Mouse (Mus musculus) lung, postnatal 0 days (tissue): Measurements from ENCODE around the gene Tmem80.

Experiments used
- CTCF ChIP-seq: IDR thresholded peaks from 2 replicates; pipeline ENCODE4 v1.5.1; 2016; ENCODE audit warnings: antibody characterized with exemption, mild to moderate bottlenecking
- EP300 ChIP-seq: IDR thresholded peaks from 2 replicates; pipeline ENCODE4 v1.6.1; 2016; ENCODE audit warnings: antibody characterized with exemption, mild to moderate bottlenecking, control low read depth

DNA sequence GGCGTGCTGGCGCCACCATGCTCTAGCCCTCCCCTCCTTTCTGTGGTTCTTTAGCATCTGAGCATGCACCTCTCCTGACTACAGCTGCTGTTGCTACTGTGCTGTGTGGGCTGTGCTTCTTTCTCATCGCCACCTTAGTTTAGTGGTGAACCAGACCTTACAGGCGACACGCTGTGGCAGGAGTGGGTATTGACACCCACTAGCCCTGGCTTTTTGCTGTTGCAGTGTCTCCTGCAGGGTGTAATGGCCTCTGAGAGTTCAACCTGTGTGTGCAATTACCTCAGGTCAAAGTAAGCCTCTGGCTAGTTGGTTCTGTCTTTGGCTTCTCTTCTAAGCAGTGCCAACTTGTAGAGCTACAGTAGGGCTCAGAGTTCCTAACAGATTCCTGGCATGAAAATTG, 11.6 kb upstream of the Tmem80 start:
- TF ChIP-seq CTCF (peak; percentile 68), EP300 (no peak)
